Mouse (Mus musculus) testis, postnatal 14 days (tissue): Measurements from ENCODE around the gene Sds.
"Not testable (repeated sequence)": the region's sequence is repeated elsewhere in the genome, so short reads cannot be mapped to it uniquely, and the experiment has no call there.

Source experiments
- DNase-seq: peaks from one replicate; pipeline ENCODE4 v3.0.0; 2021; ENCODE audit warnings: low spot score

Sds gene

GRCm38 (mm10) chr5:120492437-120492836 lies 16.1 kb downstream of the Sds start:
- peak; percentile 65 for DNase-seq

GRCm38 (mm10) chr5:120493440-120493839 lies 17.1 kb downstream of the Sds start:
- no peak for DNase-seq

GRCm38 (mm10) chr5:120493873-120494395 lies 17.6 kb downstream of the Sds start:
- DNase-seq = no peak

- no peak for DNase-seq
These were observed 18.9 kb downstream of the Sds start for GRCm38 (mm10) chr5:120495064-120495702.

GRCm38 (mm10) chr5:120495703-120496226 lies 19.4 kb downstream of the Sds start:
- no peak for DNase-seq

GRCm38 (mm10) chr5:120497071-120497470 lies 20.7 kb downstream of the Sds start:
- DNase-seq = no peak

- DNase-seq = no peak
These were observed 22.9 kb downstream of the Sds start for GRCm38 (mm10) chr5:120499202-120499601.

- DNase-seq = not testable (repeated sequence)
These were observed 24.3 kb downstream of the Sds start for GRCm38 (mm10) chr5:120500609-120501008.

GRCm38 (mm10) chr5:120502147-120502621 lies 25.9 kb downstream of the Sds start:
- no peak for DNase-seq

GRCm38 (mm10) chr5:120502675-120503143 lies 26.4 kb downstream of the Sds start:
- no peak for DNase-seq

- peak; percentile 86 for DNase-seq
These were observed 26.9 kb downstream of the Sds start, which contains the start of gene Plbd2 for GRCm38 (mm10) chr5:120503144-120503795. Plbd2 (minus strand) TSS chr5:120503625.

- peak; percentile 78 for DNase-seq
These were observed 29.0 kb downstream of the Sds start for GRCm38 (mm10) chr5:120505368-120505767.

GRCm38 (mm10) chr5:120505781-120506180 lies 29.5 kb downstream of the Sds start:
- DNase-seq = no peak

GRCm38 (mm10) chr5:120506490-120506889 lies 30.2 kb downstream of the Sds start:
- DNase-seq = no peak

- DNase-seq = no peak
These were observed 31.0 kb downstream of the Sds start for GRCm38 (mm10) chr5:120507311-120507710.

- DNase-seq = peak; percentile 93
These were observed 34.8 kb downstream of the Sds start, which contains the start of gene Slc8b1 for GRCm38 (mm10) chr5:120510982-120511642. Slc8b1 (plus strand) TSS chr5:120511168.

GRCm38 (mm10) chr5:120511643-120512220 lies 35.4 kb downstream of the Sds start:
- no peak for DNase-seq

- DNase-seq = no peak
These were observed 36.7 kb downstream of the Sds start for GRCm38 (mm10) chr5:120512911-120513555.

GRCm38 (mm10) chr5:120514031-120514677 lies 37.8 kb downstream of the Sds start:
- DNase-seq = no peak

- no peak for DNase-seq
These were observed 38.4 kb downstream of the Sds start for GRCm38 (mm10) chr5:120514754-120515153.

- no peak for DNase-seq
These were observed 39.1 kb downstream of the Sds start for GRCm38 (mm10) chr5:120515451-120515850.
